Mouse (Mus musculus) liver, embryonic 14.5 days (tissue): Measurements from ENCODE around the gene Entpd7.

Experiments used
- CTCF ChIP-seq: IDR thresholded peaks from 2 replicates; pipeline ENCODE4 v1.5.1; 2016; ENCODE audit warnings: antibody characterized with exemption, low read depth, control low read depth
- EP300 ChIP-seq: IDR thresholded peaks from 2 replicates; pipeline ENCODE4 v1.6.1; 2016; ENCODE audit warnings: antibody characterized with exemption, low read depth

GRCm38 (mm10) chr19:43724821-43725220 is 35.3 kb downstream of the Entpd7 start:
- TF ChIP-seq CTCF (no peak), EP300 (no peak)
